Mouse (Mus musculus): ENCODE measurements at regions not wholly inside any gene's neighbourhood (a gene's known extent, or its start where the extent isn't known, plus 50 kb on each side); places are given as distances from the start of the nearest gene placed in this dataset.

GRCm38 (mm10) chr9:41579107-41580014 lies 417.9 kb upstream of the Ubash3b start:
- in situ Hi-C loops (cut with MboI; ENCODE audit: unreplicated experiment in 2 of 2), result no loop called here

- in situ Hi-C loops (cut with MboI; ENCODE audit: unreplicated experiment in 2 of 2), result no loop called here
Observed at GRCm38 (mm10) chr9:41578221-41579106, 417.0 kb upstream of the Ubash3b start.

- in situ Hi-C loops (cut with MboI; ENCODE audit: unreplicated experiment in 2 of 2), result no loop called here
Observed at GRCm38 (mm10) chr9:41577760-41578159, 416.3 kb upstream of the Ubash3b start.

GRCm38 (mm10) chr9:41575826-41576225 lies 414.3 kb upstream of the Ubash3b start:
- in situ Hi-C loops (cut with MboI; ENCODE audit: unreplicated experiment in 2 of 2), result no loop called here

- in situ Hi-C loops (cut with MboI; ENCODE audit: unreplicated experiment in 2 of 2), result no loop called here
Observed at GRCm38 (mm10) chr9:41570262-41570661, 408.8 kb upstream of the Ubash3b start.

- in situ Hi-C loops (cut with MboI; ENCODE audit: unreplicated experiment in 2 of 2), result no loop called here
Observed at GRCm38 (mm10) chr9:41566496-41566895, 405.0 kb upstream of the Ubash3b start.

GRCm38 (mm10) chr9:41565784-41566183 lies 404.3 kb upstream of the Ubash3b start:
- in situ Hi-C loops (cut with MboI; ENCODE audit: unreplicated experiment in 2 of 2), result no loop called here

- in situ Hi-C loops (cut with MboI; ENCODE audit: unreplicated experiment in 2 of 2), result no loop called here
Observed at GRCm38 (mm10) chr9:41563376-41563775, 401.9 kb upstream of the Ubash3b start.

- in situ Hi-C loops (cut with MboI; ENCODE audit: unreplicated experiment in 2 of 2), result no loop called here
Observed at GRCm38 (mm10) chr9:41558456-41558855, 397.0 kb upstream of the Ubash3b start.

- in situ Hi-C loops (cut with MboI; ENCODE audit: unreplicated experiment in 2 of 2), result no loop called here
Observed at GRCm38 (mm10) chr9:41556888-41557287, 395.4 kb upstream of the Ubash3b start.

- in situ Hi-C loops (cut with MboI; ENCODE audit: unreplicated experiment in 2 of 2), result no loop called here
Observed at GRCm38 (mm10) chr9:41545776-41546175, 384.3 kb upstream of the Ubash3b start.

GRCm38 (mm10) chr9:41542511-41542910 lies 381.0 kb upstream of the Ubash3b start:
- in situ Hi-C loops (cut with MboI; ENCODE audit: unreplicated experiment in 2 of 2), result no loop called here

GRCm38 (mm10) chr9:41541327-41541726 lies 379.8 kb upstream of the Ubash3b start:
- in situ Hi-C loops (cut with MboI; ENCODE audit: unreplicated experiment in 2 of 2), result no loop called here

- in situ Hi-C loops (cut with MboI; ENCODE audit: unreplicated experiment in 2 of 2), result no loop called here
Observed at GRCm38 (mm10) chr9:41532786-41533185, 371.3 kb upstream of the Ubash3b start.

- in situ Hi-C loops (cut with MboI; ENCODE audit: unreplicated experiment in 2 of 2), result no loop called here
Observed at GRCm38 (mm10) chr9:41532290-41532689, 370.8 kb upstream of the Ubash3b start.

GRCm38 (mm10) chr9:41531596-41531995 lies 370.1 kb upstream of the Ubash3b start:
- in situ Hi-C loops (cut with MboI; ENCODE audit: unreplicated experiment in 2 of 2), result no loop called here

GRCm38 (mm10) chr9:41526126-41526525 lies 364.6 kb upstream of the Ubash3b start:
- in situ Hi-C loops (cut with MboI; ENCODE audit: unreplicated experiment in 2 of 2), result no loop called here

- in situ Hi-C loops (cut with MboI; ENCODE audit: unreplicated experiment in 2 of 2), result no loop called here
Observed at GRCm38 (mm10) chr9:41525534-41525933, 364.0 kb upstream of the Ubash3b start.

- in situ Hi-C loops (cut with MboI; ENCODE audit: unreplicated experiment in 2 of 2), result no loop called here
Observed at GRCm38 (mm10) chr9:41524591-41524990, 363.1 kb upstream of the Ubash3b start.

GRCm38 (mm10) chr9:41523969-41524368 lies 362.5 kb upstream of the Ubash3b start:
- in situ Hi-C loops (cut with MboI; ENCODE audit: unreplicated experiment in 2 of 2), result no loop called here

GRCm38 (mm10) chr9:41522302-41522701 lies 360.8 kb upstream of the Ubash3b start:
- in situ Hi-C loops (cut with MboI; ENCODE audit: unreplicated experiment in 2 of 2), result no loop called here

Data from v-Abl transformed pro-B cells (cell line).